Mouse (Mus musculus) G1E (cell line): ENCODE results near the gene Fn1.

Experiments used
- CTCF ChIP-seq: IDR thresholded peaks from 2 replicates; pipeline ENCODE4 v1.5.1; 2012; ENCODE audit warnings: low read depth, low read length, inconsistent platforms, mixed read lengths
- GATA2 ChIP-seq: IDR thresholded peaks from 2 replicates; pipeline ENCODE4 v1.6.1; 2012; ENCODE audit warnings: low read depth, low read length, inconsistent platforms, borderline replicate concordance
- POLR2AphosphoS5 ChIP-seq: IDR thresholded peaks from 2 replicates; pipeline ENCODE4 v1.6.1; 2012; ENCODE audit warnings: low read depth, low read length, inconsistent platforms; ENCODE audit not compliant: insufficient replicate concordance
- TAL1 ChIP-seq: conservative IDR thresholded peaks from 2 replicates; pipeline ENCODE4 v1.6.1; 2012; ENCODE audit warnings: low read depth, low read length, inconsistent platforms, mixed read lengths

DNA sequence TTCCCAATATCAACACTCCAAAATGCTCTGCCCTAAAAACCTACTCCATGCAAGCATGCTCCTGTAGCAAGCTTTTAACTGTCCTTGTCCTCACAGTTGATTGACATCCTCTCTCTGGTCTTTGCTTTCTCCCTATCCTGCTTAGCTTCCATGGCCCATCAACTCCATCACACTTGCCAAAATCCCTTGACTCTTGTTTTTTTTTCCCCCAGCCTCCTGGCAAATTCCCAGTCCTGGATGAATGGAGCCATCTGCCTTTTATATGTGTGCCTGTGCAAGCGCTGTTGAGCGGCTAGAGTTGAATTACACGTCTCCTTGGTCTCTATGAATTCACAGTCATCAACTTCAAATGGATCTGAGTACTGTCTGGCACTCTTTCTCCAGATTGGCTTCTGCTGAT, 112.6 kb downstream of the Fn1 start:
- TF ChIP-seq CTCF (no peak), POLR2AphosphoS5 (no peak), TAL1 (no peak), GATA2 (no peak)
